Comparison of ENCODE assay signal across 8 mouse cellular contexts in the genomic region with DNA sequence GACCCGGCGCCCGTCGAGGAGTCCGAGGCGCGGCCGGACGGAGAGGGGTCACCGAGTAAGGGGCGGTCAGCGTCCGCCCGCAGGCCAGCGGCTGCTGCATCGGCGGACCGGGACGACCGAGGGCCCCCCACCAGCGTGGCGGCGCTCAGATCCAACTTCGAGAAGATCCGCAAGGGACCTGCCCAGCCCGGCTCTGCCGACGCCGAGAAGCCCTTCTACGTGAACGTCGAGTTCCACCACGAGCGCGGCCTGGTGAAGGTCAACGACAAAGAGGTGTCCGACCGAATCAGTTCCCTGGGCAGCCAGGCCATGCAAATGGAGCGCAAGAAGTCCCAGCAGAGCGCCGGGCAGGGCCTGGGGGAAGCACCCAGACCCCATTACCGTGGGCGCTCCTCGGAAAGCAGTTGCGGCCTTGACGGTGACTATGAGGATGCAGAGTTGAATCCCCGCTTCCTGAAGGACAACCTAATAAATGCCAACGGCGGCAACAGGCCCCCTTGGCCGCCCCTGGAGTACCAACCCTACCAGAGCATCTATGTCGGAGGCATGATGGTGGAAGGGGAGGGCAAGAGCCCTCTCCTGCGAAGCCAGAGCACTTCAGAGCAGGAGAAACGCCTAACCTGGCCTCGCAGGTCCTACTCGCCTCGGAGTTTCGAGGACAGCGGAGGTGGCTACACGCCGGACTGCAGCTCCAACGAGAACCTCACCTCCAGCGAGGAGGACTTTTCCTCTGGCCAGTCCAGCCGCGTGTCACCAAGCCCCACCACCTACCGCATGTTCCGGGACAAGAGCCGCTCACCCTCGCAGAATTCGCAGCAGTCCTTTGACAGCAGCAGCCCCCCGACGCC. TPM values are rescaled to one million over a fixed set of nuclear protein-coding genes. Genes with fewer than 3 reads are reported as not detected.
DNase-seq lines count a peak whose midpoint lies in the region; ATAC-seq and TF ChIP-seq lines count a peak whose summit lies in the region.

No protein-coding gene starts in this region.

- WGBS in heart, embryonic 11.5 days (ENCODE audit: insufficient replicate concordance), result 1% methylated on average over 70 of the region's 71 CpGs
- 1% methylated on average over 70 of the region's 71 CpGs for WGBS in kidney, embryonic 15.5 days
- WGBS in midbrain, embryonic 11.5 days, result 1% methylated on average over 71 of the region's 71 CpGs

- H3K9me3 ChIP-seq in heart, embryonic 11.5 days (replicated peaks; ENCODE audit: control insufficient read depth, low read length), result no peaks in the 10 kb centered on the region
- H3K9me3 ChIP-seq in kidney, embryonic 15.5 days (replicated peaks), result no peaks in the 10 kb centered on the region
- H3K9me3 ChIP-seq in midbrain, embryonic 11.5 days (ENCODE audit: control insufficient read depth, low read length), result no peaks in the 10 kb centered on the region

- no peak overlapping the region for H3K27ac ChIP-seq in heart, embryonic 11.5 days (ENCODE audit: low read depth, low read length)
- no peak overlapping the region for H3K27ac ChIP-seq in kidney, embryonic 15.5 days
- H3K27ac ChIP-seq in midbrain, embryonic 11.5 days (ENCODE audit: low read depth, low read length), result no peak overlapping the region

- H3K4me3 ChIP-seq in heart, embryonic 11.5 days (ENCODE audit: low read depth, low read length), result peak overlapping the region; percentile 83
- peak overlapping the region; percentile 77 for H3K4me3 ChIP-seq in kidney, embryonic 15.5 days (replicated peaks)
- H3K4me3 ChIP-seq in midbrain, embryonic 11.5 days (ENCODE audit: low read depth, low read length), result peak overlapping the region; percentile 93

- no peak for TF ChIP-seq POLR2A in brain, embryonic 14.5 days (IDR thresholded peaks at IDR 0.05; ENCODE audit: borderline replicate concordance, extremely low read depth, insufficient read depth, insufficient read length, poor library complexity, severe bottlenecking)

- no peak for TF ChIP-seq CTCF in brain, embryonic 14.5 days (IDR thresholded peaks at IDR 0.05; ENCODE audit: borderline replicate concordance, extremely low read depth, insufficient read depth, insufficient read length)

- H3K4me2 ChIP-seq in heart, embryonic 11.5 days, result peak overlapping the region; percentile 90
- H3K4me2 ChIP-seq in kidney, embryonic 15.5 days, result peak overlapping the region; percentile 86
- H3K4me2 ChIP-seq in midbrain, embryonic 11.5 days, result peak overlapping the region; percentile 81

- H3K9ac ChIP-seq in heart, embryonic 11.5 days (ENCODE audit: low read depth, low read length), result peak overlapping the region; percentile 78
- peak overlapping the region; percentile 76 for H3K9ac ChIP-seq in kidney, embryonic 15.5 days
- H3K9ac ChIP-seq in midbrain, embryonic 11.5 days (ENCODE audit: low read length), result peak overlapping the region; percentile 83

- ATAC-seq in heart, embryonic 11.5 days (replicated peaks; ENCODE audit: insufficient number of reproducible peaks, low FRiP score, low TSS enrichment), result no peak
- no peak for ATAC-seq in kidney, embryonic 15.5 days (replicated peaks; ENCODE audit: low FRiP score)
- ATAC-seq in midbrain, embryonic 11.5 days (ENCODE audit: low FRiP score), result no peak

- no peaks in the 10 kb centered on the region for H3K36me3 ChIP-seq in heart, embryonic 11.5 days (ENCODE audit: control insufficient read depth, insufficient read depth, low read length)
- H3K36me3 ChIP-seq in kidney, embryonic 15.5 days, result no peaks in the 10 kb centered on the region
- H3K36me3 ChIP-seq in midbrain, embryonic 11.5 days (ENCODE audit: control insufficient read depth, insufficient read depth, low read length), result no peaks in the 10 kb centered on the region

- peaks cover 10% of the 10 kb centered on the region for H3K27me3 ChIP-seq in heart, embryonic 11.5 days (ENCODE audit: control insufficient read depth, insufficient read depth, low read length)
- H3K27me3 ChIP-seq in kidney, embryonic 15.5 days, result no peaks in the 10 kb centered on the region
- peaks cover 5% of the 10 kb centered on the region; the same call in 1 of the 2 replicates for H3K27me3 ChIP-seq in midbrain, embryonic 11.5 days (ENCODE audit: control insufficient read depth, insufficient read depth, low read length)

- peak; percentile 32 for DNase-seq in ovary, postnatal 36 days (ENCODE audit: low spot score)
- DNase-seq in ovary, postnatal 10 days (ENCODE audit: low spot score), result no peak
- peak; percentile 47 for DNase-seq in brain, embryonic 14.5 days (ENCODE audit: low read depth)
- peak; percentile 94 for DNase-seq in midbrain, embryonic 11.5 days (ENCODE audit: low spot score, missing footprints)
- DNase-seq in thymus, postnatal 4 days, result peak; percentile 53
- DNase-seq in frontal cortex, adult 2 months (ENCODE audit: extremely low spot score in 1 of 2, low spot score in 1 of 2), result no peak

- peaks cover 35% of the 10 kb centered on the region for H3K4me1 ChIP-seq in heart, embryonic 11.5 days (ENCODE audit: control insufficient read depth, insufficient read depth, low read length)
- peaks cover 49% of the 10 kb centered on the region for H3K4me1 ChIP-seq in kidney, embryonic 15.5 days
- peaks cover 38% of the 10 kb centered on the region for H3K4me1 ChIP-seq in midbrain, embryonic 11.5 days (ENCODE audit: control insufficient read depth, insufficient read depth, low read length)

RNA-seq across cellular contexts. Expression of a gene that starts 1.2 kb away (rescaled TPM):
- 57.8 and 83.3 TPM in 2 replicates for polyA plus RNA-seq in brain, embryonic 14.5 days (2012; rRNA removed)
- polyA plus RNA-seq in heart, embryonic 11.5 days (2014; fragmentation: Nextera tagmentation; extraction: Ambion mirVana), result 26.5 and 31.1 TPM in 2 replicates
- polyA plus RNA-seq in kidney, embryonic 15.5 days (2015; fragmentation: Nextera tagmentation; extraction: Ambion mirVana), result 6.0 and 6.6 TPM in 2 replicates
- polyA plus RNA-seq in midbrain, embryonic 11.5 days (2014; fragmentation: Nextera tagmentation; extraction: Ambion mirVana), result 7.6 and 9.0 TPM in 2 replicates
- polyA plus RNA-seq in frontal cortex, adult 2 months (2012; rRNA removed), result 68.9 and 69.4 TPM in 2 replicates

RNA-seq across cellular contexts. Expression of a gene that starts 24.7 kb away (rescaled TPM):
- polyA plus RNA-seq in brain, embryonic 14.5 days (2012; rRNA removed), result 24.3 and 26.3 TPM in 2 replicates
- polyA plus RNA-seq in heart, embryonic 11.5 days (2014; fragmentation: Nextera tagmentation; extraction: Ambion mirVana), result 4.1 and 5.2 TPM in 2 replicates
- polyA plus RNA-seq in kidney, embryonic 15.5 days (2015; fragmentation: Nextera tagmentation; extraction: Ambion mirVana), result 9.3 and 12.8 TPM in 2 replicates
- 4.9 and 6.2 TPM in 2 replicates for polyA plus RNA-seq in midbrain, embryonic 11.5 days (2014; fragmentation: Nextera tagmentation; extraction: Ambion mirVana)
- 41.6 TPM in 2 replicates for polyA plus RNA-seq in frontal cortex, adult 2 months (2012; rRNA removed)

RNA-seq across cellular contexts. Expression of a gene that starts 29.2 kb away (rescaled TPM):
- 0.42 and 0.53 TPM in 2 replicates for polyA plus RNA-seq in brain, embryonic 14.5 days (2012; rRNA removed)
- not detected in 2 replicates for polyA plus RNA-seq in heart, embryonic 11.5 days (2014; fragmentation: Nextera tagmentation; extraction: Ambion mirVana)
- polyA plus RNA-seq in kidney, embryonic 15.5 days (2015; fragmentation: Nextera tagmentation; extraction: Ambion mirVana), result not detected in 2 replicates
- not detected in 2 replicates for polyA plus RNA-seq in midbrain, embryonic 11.5 days (2014; fragmentation: Nextera tagmentation; extraction: Ambion mirVana)
- 0.32 and 0.42 TPM in 2 replicates for polyA plus RNA-seq in frontal cortex, adult 2 months (2012; rRNA removed)

Comparison
In these comparisons a context has a peak if more than half of its experiments do, and no peak if none do; other contexts are left out.
1. DNase-seq: peak in ovary, postnatal 36 days (single experiment), brain, embryonic 14.5 days (single experiment), midbrain, embryonic 11.5 days (single experiment) and thymus, postnatal 4 days (single experiment); none in ovary, postnatal 10 days (single experiment) and frontal cortex, adult 2 months (0 of 2).
2. Peak in every context shown above with its lines, with median percentiles within 50 percentile points of each other: H3K4me2 ChIP-seq, H3K4me3 ChIP-seq and H3K9ac ChIP-seq.